18 mouse cellular contexts compared by ENCODE assay signal in the genomic region with DNA sequence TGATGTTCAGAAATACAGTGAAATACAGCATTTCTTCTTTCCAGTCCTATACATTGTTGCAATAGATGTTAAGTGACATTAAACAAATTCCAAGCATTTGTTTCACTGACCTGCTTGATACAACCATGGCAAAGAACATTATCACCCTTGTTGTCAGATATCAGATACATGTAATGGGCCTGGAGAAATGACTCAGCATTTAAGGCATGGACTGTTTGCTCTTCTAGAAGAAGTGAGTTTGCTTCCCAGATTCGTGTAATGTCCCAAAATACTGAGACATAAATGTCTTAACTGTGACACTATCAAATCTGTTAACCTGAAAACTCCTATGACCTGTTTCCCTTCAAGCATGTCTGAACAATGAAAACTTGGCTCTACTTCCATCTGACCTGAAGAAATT.
"Had no signal": no experiment of that assay in that cellular context is flagged by ENCODE, and none has a peak within 500 bp of the region (broad histone marks: within the 10 kb centered on the region; RNA-seq: fewer than 3 reads in every experiment).

No protein-coding gene starts in this region.

- H3K4me2 ChIP-seq: liver, embryonic 15.5 days; lung, embryonic 15.5 days; midbrain, embryonic 11.5 days; midbrain, embryonic 13.5 days; midbrain, embryonic 15.5 days; neural tube, embryonic 12.5 days had no signal

- ATAC-seq: liver, postnatal 0 days; lung, postnatal 0 days; midbrain, embryonic 13.5 days; midbrain, embryonic 15.5 days had no signal

- H3K9me3 ChIP-seq: liver, embryonic 15.5 days; lung, embryonic 15.5 days; megakaryocyte, embryonic 14.5 days; midbrain, embryonic 13.5 days; midbrain, embryonic 15.5 days; neural tube, embryonic 12.5 days had no signal

- H3K9ac ChIP-seq: liver, embryonic 15.5 days; liver, postnatal 0 days; lung, embryonic 15.5 days; midbrain, embryonic 13.5 days; midbrain, embryonic 15.5 days; neural tube, embryonic 12.5 days had no signal

- H3K36me3 ChIP-seq: liver, embryonic 15.5 days; lung, embryonic 15.5 days; midbrain, embryonic 13.5 days; midbrain, embryonic 15.5 days; neural tube, embryonic 12.5 days had no signal

- H3K27ac ChIP-seq: liver, embryonic 15.5 days; lung, embryonic 15.5 days; macrophage; midbrain, embryonic 13.5 days; midbrain, embryonic 15.5 days; neural tube, embryonic 12.5 days had no signal

- DNase-seq: liver, postnatal 0 days; lung, adult 2 months; lung, postnatal 14 days; lung, postnatal 36 days; right cerebral cortex, postnatal 14 days; spleen, adult 18-20 months; thymus, adult 18-20 months; thymus, postnatal 14 days; thymus, postnatal 36 days had no signal

- H3K4me1 ChIP-seq: lung, embryonic 15.5 days; midbrain, embryonic 13.5 days; midbrain, embryonic 15.5 days; neural tube, embryonic 12.5 days had no signal

- H3K27me3 ChIP-seq: liver, embryonic 15.5 days; lung, embryonic 15.5 days; megakaryocyte, embryonic 14.5 days; midbrain, embryonic 13.5 days; midbrain, embryonic 15.5 days; neural tube, embryonic 12.5 days had no signal

- H3K4me3 ChIP-seq: liver, embryonic 15.5 days; lung, embryonic 15.5 days; megakaryocyte, embryonic 14.5 days; midbrain, embryonic 13.5 days; midbrain, embryonic 15.5 days; neural tube, embryonic 12.5 days had no signal
